Mouse (Mus musculus): ENCODE measurements around the gene Osbpl5.
"Not testable (repeated sequence)": the region's sequence is repeated elsewhere in the genome, so short reads cannot be mapped to it uniquely, and the experiment has no call there.

Osbpl5 gene

DNA sequence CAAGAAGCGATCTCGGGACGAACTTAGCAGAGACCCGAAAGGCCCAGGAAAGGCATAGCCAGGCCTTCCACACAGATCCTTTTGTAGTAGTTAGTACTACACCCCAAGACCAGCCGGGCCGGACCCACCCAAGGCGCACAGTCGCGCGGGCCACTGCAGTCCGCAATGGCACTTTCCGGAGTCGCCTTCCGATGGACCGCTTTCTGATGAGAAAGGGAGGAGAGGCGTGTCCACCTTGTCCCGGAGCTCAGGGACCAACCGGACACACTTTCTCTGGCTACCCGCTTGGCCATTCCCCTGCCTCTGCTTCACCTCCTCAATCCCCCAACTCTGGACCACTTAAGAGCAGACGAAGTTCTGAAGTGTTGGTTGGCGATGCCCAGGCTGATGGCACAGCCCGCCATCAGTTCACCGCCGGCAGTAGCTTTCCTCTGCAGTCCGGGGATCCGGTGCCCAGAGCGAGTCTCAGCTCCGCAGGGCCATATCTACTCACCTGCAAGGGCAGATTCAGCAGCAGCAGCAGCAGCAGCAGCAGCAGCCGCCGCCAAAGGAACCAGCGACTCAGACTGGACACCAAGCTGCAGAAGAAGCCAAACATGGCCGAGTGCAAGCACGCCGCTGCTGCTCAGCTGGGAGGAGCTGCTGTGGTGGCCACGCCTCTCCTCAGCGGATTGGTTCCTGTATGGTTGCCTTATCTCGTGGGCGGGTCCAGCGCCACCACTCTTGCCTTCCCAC, 107.6 kb downstream of the Osbpl5 start, which contains the start of gene Tnfrsf22:
Gene Tnfrsf22 (minus strand): TSS at position 628 of the 735 bp plus-strand sequence.
- DNase-seq (ENCODE audit: low spot score in 2 of 2): peak; percentile 76 to 78

DNA sequence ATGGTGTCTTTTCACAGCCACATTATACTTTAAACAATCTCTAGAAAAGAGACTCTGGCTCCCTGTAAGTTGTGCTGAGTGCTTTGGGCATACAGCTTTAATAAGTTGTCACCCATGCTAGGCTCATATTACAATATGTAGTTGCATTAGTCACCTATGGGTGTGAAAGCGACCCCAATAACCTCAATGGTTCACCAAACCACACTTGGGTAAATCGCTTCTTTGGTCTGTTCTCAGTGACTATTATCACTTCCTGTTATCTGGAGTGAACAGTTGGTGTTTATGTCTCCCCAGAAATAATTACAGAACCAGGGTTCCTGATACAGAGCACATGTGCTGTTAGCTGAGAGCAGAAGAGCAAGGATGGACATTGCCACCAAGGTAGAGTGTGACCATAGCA, 112.8 kb downstream of the Osbpl5 start:
- not testable (repeated sequence) for DNase-seq (ENCODE audit: low spot score in 2 of 2)

All from urinary bladder, adult 18-20 months (tissue).